Mouse (Mus musculus): ENCODE results near the gene Olfr368.

Olfr368 gene

DNA sequence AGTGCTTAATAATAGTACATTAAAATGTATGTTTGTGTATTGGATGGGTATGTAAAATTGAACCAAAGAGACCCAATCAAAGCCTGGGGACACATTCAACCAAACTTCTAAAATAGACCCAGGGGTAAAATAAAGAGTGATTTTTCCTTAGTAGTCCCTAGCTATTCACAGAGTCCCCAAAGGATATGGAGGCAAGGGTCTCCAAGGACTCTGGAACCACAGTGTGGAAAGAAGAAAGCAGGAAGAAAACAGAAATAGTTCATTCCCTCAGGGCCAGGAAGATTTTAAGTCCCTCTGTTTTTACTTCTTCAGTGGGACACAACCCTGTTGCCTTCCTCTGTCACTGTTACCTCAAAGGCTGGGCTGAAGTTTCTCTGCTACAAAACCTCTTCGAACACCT, at the start of gene Olfr368:
TSS of gene Olfr368 (plus strand) at position 301 of the 400 bp plus-strand sequence.
- no peak for DNase-seq (ENCODE audit: low spot score)

DNA sequence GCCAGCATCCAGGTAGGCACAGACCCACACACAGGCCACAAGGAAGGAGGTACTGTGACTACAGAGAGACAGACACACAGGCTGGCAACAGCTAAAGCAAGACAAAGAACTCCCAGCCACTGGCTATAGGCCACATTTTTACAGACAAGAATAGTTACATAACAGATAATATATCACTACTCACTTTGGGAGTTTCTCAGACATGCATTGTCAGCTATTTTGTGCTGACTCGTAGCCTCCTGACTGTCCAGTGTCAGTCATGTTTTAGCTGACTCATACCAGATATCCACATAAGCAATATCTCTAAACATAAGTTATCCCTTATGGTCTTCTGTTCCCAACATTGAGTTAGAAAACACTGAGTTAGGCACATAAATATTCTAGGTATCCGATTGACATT, 7.0 kb downstream of the Olfr368 start:
- DNase-seq (ENCODE audit: low spot score), result no peak

DNA sequence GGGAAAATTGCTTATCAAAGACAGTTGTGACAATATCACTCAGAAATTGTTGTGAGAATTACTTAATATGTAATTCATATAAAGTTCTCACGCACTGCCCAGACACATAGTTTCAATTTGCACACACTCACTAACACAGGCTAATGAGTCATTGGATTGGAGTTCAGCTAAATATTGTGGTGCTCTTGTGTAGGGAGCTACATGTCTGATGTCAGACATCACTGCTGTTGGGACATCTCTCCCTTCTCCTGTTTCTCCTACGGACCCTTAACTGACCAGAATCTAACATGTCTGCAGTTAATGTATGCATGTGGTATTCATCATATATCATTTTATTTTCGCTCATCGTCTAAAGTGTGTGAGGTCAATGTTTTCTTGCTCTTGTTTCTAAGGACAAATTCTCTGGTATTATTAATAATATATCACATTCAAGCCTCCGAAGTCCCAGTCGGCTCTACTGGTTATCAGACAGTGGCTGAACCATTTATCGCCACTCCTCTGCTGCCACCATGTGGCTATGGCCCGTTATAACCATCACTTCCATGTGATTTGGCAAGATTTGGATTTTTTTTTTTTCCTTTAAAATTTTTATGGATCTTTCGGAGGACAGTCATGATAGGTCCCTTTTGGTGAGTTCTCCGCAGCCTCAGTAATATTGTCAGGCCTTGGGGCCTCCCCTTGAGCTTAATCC, 12.3 kb downstream of the Olfr368 start:
- DNase-seq (ENCODE audit: low spot score), result peak; percentile 76

DNA sequence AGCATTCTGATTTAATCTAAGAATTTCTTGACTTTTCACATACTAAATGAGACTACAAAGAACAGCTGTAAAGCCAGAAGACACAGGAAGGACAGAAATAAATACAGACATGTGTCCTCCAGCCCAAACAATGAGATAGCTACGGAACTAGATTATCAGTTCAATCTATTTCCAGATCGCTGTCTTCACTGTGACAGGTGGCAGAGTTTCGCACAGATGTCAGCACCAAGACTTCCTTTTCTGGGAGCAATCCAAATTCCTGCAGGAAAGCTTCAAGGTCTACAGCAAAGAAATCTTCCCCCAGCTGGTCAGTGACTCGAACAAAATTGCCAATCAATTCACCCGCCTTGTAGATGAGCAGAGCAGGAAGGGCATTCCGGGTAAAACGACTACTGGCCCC, 25.4 kb downstream of the Olfr368 start:
- DNase-seq (ENCODE audit: low spot score), result no peak

DNA sequence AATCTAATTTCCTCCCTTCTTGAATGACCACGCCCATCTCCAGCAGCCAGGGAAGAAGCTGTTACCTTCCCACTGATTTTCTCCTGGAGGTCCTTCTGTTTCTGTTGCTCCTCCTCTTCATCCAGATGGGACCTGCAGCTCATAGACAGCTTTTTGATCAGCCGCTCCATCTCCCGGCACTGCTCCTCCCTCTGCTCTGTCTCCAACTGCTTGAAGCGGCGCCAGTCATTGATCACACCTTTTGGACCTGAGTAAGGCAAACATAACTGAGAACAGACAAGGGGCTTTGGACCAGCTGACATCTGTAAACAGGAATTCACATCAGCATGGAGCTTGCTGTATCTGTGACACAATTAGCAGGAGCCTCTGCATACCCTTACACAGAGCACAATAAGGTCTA, 29.3 kb downstream of the Olfr368 start:
- DNase-seq (ENCODE audit: low spot score), result no peak

DNA sequence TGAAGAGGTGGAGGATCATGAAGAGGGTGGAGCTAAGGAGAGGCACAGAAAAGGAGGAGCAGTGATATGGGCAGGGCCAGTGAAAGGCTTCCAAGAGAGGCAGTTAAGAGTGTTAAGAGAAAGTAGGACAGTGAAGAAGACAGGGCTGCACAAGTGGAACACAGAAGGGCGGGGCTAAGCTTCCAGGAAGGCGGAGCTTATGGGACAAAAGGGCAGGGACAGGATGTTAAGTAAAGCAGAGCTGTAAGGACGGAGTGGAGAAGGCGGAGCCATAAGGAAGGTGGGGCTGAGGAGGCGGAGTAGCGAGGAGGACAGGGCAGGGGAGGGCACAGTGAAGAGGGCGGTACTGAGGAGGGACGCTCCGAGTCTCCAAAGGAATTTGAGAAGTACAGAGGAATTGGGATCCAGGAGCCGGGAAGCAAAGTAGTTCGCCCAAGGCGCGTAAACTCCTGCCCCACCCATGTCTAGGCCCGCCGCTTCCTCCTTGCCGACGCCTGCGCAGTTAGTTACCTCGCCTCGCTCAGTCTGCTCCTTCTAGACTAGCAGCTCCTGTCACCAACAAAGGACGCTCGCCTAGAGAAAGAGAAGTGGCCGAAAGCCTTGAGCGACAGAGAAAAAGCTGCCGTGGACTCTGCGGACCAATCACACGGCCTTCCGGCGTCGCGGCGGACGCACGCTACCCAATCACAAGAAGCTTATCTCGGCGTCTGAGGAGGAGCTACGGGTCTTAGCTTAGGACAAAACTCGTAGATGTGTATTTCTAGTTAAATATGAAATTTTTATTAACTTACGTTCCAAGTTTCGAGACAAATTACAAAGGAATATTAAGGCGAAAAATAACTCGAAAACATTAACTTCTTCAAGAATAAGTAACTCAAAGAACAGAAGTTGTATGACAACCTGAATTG, 32.6 kb downstream of the Olfr368 start, which contains the start of gene Pdcl:
TSS of gene Pdcl (minus strand) at position 700 of the 908 bp plus-strand sequence.
- DNase-seq (ENCODE audit: low spot score), result peak; percentile 94

DNA sequence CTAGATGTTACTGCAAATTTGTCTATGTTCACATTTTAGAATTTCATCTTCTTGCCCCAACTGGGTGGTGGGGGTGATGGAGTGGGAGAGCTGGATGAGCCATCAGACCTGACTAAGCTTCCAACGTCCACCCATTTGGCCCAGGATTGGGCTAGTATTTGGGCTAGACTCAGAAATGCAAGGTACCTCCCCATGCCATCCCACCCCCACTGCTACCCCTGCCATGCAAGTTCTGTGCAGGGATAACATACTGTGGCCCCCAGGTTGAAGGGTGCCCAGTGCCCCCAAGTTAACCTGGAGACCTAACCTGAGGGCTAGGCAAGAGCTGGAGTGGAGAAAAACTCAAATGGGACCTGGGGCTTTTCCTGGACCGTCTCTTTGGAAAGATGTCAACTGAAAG, 33.6 kb downstream of the Olfr368 start:
- DNase-seq (ENCODE audit: low spot score), result no peak

DNA sequence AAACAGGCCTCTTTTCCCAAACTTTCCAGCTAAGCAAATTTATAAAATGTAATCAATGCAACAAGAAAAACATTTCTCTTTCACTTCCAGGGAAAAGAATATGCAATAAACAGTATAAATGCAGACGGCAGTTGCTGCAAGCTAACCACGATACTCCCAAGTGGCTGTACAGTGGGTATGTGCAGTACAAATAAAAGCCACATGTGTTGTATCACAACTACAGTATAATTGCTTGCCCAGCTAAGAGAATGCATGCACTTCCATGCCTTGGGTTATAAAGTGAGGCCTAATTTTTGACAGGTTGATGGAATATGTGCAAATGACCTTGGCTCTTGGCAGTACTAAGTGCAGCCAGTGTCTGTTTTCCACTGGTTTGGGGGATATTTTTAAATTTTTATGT, 44.3 kb downstream of the Olfr368 start:
- no peak for DNase-seq (ENCODE audit: low spot score)

DNA sequence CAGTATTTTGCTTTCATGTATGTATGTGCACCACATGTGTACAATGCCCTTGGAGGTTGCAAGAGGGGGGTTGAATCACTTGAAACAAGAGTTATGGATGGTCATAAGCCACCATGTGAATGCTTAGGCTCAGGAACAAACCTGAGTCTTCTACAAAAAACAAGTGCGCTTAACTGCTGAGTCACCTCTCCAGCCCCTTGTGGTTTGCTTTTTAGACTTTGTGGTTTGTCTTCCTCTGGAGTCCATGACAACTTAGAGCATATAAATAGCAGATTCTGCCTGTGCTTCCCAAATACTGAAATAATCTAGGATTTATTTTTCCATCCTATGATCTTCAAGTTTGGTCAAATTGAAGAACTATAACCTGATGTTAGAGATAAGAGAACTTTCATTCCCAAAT, 49.7 kb downstream of the Olfr368 start:
- no peak for DNase-seq (ENCODE audit: low spot score)

DNA sequence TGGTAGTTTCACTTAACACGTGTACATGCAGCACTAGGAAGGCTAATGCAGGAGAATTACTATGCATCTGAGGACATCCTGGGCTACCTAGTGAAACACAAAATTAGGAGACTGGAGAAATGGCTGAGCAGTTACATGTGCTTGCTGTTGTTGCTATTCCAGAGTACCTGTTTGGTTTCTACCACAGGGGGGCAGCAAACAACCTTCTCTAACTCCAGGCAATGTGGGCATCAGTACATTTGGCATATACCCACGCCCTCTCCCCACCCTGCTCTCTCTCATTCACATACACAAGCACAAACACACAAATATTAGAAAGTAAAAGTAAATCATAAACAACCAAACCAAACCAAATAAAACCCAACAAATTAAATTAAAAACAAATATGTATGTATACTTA, 53.9 kb downstream of the Olfr368 start:
- DNase-seq (ENCODE audit: low spot score), result peak; percentile 58

Measured in testis, postnatal 10 days (tissue).